Mouse (Mus musculus) myocyte (in vitro differentiated cells): Measurements from ENCODE around the gene Rab44. TPM values are rescaled to one million over a fixed set of nuclear protein-coding genes. Genes with fewer than 3 reads are reported as not detected.
A peak's percentile ranks its signal among the peaks of the same experiment; 100 is the strongest.

Experiments used
- H3K27me3 ChIP-seq: one replicate; pipeline ENCODE4 v1.6.1; 2011; ENCODE audit not compliant: control insufficient read depth, insufficient read depth, insufficient read length
- H3K36me3 ChIP-seq: one replicate; pipeline ENCODE4 v1.6.1; 2011; ENCODE audit not compliant: control insufficient read depth, insufficient read depth
- H3K4me2 ChIP-seq: one replicate; pipeline ENCODE4 v1.6.1; 2011; ENCODE audit warnings: low read depth, control low read depth
- H3K4me3 ChIP-seq: one replicate; pipeline ENCODE4 v1.5.1; 2011; ENCODE audit warnings: mild to moderate bottlenecking, control low read depth, moderate library complexity
- H3K79me2 ChIP-seq: one replicate; pipeline ENCODE4 v1.6.1; 2011; ENCODE audit not compliant: control insufficient read depth, insufficient read depth
- H3ac ChIP-seq: one replicate; pipeline ENCODE4 v1.6.1; 2011; ENCODE audit not compliant: control insufficient read depth, insufficient read length
- CEBPB ChIP-seq: IDR thresholded peaks from 2 replicates; pipeline ENCODE4 v1.6.1; 2011; ENCODE audit warnings: mild to moderate bottlenecking, moderate library complexity; ENCODE audit not compliant: poor library complexity, insufficient read depth, severe bottlenecking
- E2F4 ChIP-seq: IDR thresholded peaks from one replicate; pipeline ENCODE4 v1.6.1; 2011; ENCODE audit warnings: mild to moderate bottlenecking, control low read depth, moderate library complexity; ENCODE audit not compliant: insufficient read depth
- MAX ChIP-seq: IDR thresholded peaks from one replicate; pipeline ENCODE4 v1.6.1; 2011; ENCODE audit warnings: low read depth, mild to moderate bottlenecking, control low read depth
- MYOD1 ChIP-seq, 3 experiments: IDR thresholded peaks; one replicate each; pipeline ENCODE4 v1.6.1; 2011; ENCODE audit warnings: control low read depth in 2 of 3, low read depth in 2 of 3, mild to moderate bottlenecking in 2 of 3, moderate library complexity in 1 of 3; ENCODE audit not compliant: insufficient read length in 2 of 3, control insufficient read depth in 1 of 3
- MYOG ChIP-seq, 3 experiments: IDR thresholded peaks; one replicate each; pipeline ENCODE4 v1.6.1; 2011; ENCODE audit warnings: control low read depth in 2 of 3, low read depth in 2 of 3, mild to moderate bottlenecking in 2 of 3; ENCODE audit not compliant: insufficient read length in 2 of 3, control insufficient read depth in 1 of 3, insufficient read depth in 1 of 3
- POLR2A ChIP-seq: IDR thresholded peaks from one replicate; pipeline ENCODE4 v1.6.1; 2011; ENCODE audit warnings: low read depth, mild to moderate bottlenecking, control low read depth, moderate library complexity; ENCODE audit not compliant: insufficient read length
- POLR2AphosphoS2 ChIP-seq: IDR thresholded peaks from one replicate; pipeline ENCODE4 v1.6.1; 2011; ENCODE audit warnings: low read depth, control low read depth; ENCODE audit not compliant: insufficient read length
- REST ChIP-seq: IDR thresholded peaks from one replicate; pipeline ENCODE4 v1.6.1; 2011; ENCODE audit warnings: mild to moderate bottlenecking, control low read depth, moderate library complexity; ENCODE audit not compliant: insufficient read depth, insufficient read length
- SRF ChIP-seq: IDR thresholded peaks from one replicate; pipeline ENCODE4 v1.6.1; 2011; ENCODE audit warnings: low read depth; ENCODE audit not compliant: control insufficient read depth, insufficient read length
- TCF12 ChIP-seq: IDR thresholded peaks from one replicate; pipeline ENCODE4 v1.6.1; 2011; ENCODE audit warnings: mild to moderate bottlenecking, control low read depth; ENCODE audit not compliant: poor library complexity, insufficient read depth, severe bottlenecking
- TCF3 ChIP-seq: IDR thresholded peaks from one replicate; pipeline ENCODE4 v1.6.1; 2011; ENCODE audit warnings: low read depth, control low read depth; ENCODE audit not compliant: insufficient read length
- USF1 ChIP-seq: IDR thresholded peaks from one replicate; pipeline ENCODE4 v1.6.1; 2011; ENCODE audit warnings: low read depth, mild to moderate bottlenecking, control low read depth, moderate library complexity
- polyA plus RNA-seq: library from polyadenylated mRNA; unstranded; fragments of >200 nt; fragmentation: generic; extraction: Trizol; gene quantifications from one replicate; pipeline ENCODE4 v1.2.1, GENCODE M21; 2012; ENCODE audit warnings: missing spikeins

The Rab44 gene
- polyA plus RNA-seq, 1 experiment = 6.8 TPM

DNA sequence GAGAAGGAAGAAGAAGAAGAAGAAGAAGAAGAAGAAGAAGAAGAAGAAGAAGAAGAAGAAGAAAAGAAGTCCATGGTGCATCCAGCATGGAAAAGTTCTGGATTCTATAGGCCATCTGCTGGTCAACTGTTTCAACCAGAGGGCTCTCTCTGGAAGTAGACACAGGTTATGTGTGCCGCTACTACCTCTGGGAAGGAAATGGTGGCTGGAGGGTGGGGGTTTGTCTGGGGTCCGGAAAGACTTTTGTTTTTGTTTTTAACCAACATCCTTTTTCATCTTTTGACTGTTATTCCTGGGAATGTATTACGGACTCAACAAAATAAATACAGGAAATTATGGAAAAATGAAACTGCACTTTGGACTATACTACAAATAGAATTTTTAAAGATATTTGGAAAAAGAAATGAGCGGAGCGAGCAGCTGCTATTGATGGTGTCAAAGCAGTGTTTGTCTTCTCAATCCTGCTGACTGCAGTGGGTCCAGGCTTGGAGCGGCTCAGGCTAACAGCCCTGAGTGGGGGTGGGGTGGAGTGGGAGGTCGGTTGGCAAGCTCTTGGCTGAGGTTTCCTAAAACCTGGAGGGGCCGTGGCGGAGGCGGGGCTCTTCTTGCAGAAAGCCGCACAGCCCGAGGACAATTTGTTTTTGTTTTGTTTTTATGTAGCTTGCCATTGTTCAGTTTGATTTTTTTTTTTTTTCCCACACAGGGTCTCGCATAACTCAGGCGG is 36.0 kb upstream of the Rab44 start:
- H3ac ChIP-seq = no peak overlapping the region
- no peaks in the 10 kb centered on the region for H3K36me3 ChIP-seq
- no peaks in the 10 kb centered on the region for H3K79me2 ChIP-seq
- H3K4me3 ChIP-seq = peak overlapping the region; percentile 69
- TF ChIP-seq CEBPB = no peak
- no peak for TF ChIP-seq TCF3
- TF ChIP-seq SRF = no peak
- TF ChIP-seq POLR2A = peak; percentile 34
- TF ChIP-seq USF1 = no peak
- no peak for TF ChIP-seq REST
- TF ChIP-seq TCF12 = no peak
- TF ChIP-seq MYOG (IDR thresholded peaks at IDR 0.05; ENCODE audit: control insufficient read depth in 1 of 3, insufficient read depth in 1 of 3, insufficient read length in 2 of 3, low read depth in 2 of 3) = no peak
- peak in 2 of 3 experiments; percentile 3 to 51 for TF ChIP-seq MYOD1 (IDR thresholded peaks at IDR 0.05; ENCODE audit: control insufficient read depth in 1 of 3, insufficient read length in 2 of 3, low read depth in 2 of 3)
- peak; percentile 71 for TF ChIP-seq POLR2AphosphoS2
- no peak for TF ChIP-seq MAX
- TF ChIP-seq E2F4 = no peak
- no peaks in the 10 kb centered on the region for H3K27me3 ChIP-seq
- peak overlapping the region; percentile 96 for H3K4me2 ChIP-seq

DNA sequence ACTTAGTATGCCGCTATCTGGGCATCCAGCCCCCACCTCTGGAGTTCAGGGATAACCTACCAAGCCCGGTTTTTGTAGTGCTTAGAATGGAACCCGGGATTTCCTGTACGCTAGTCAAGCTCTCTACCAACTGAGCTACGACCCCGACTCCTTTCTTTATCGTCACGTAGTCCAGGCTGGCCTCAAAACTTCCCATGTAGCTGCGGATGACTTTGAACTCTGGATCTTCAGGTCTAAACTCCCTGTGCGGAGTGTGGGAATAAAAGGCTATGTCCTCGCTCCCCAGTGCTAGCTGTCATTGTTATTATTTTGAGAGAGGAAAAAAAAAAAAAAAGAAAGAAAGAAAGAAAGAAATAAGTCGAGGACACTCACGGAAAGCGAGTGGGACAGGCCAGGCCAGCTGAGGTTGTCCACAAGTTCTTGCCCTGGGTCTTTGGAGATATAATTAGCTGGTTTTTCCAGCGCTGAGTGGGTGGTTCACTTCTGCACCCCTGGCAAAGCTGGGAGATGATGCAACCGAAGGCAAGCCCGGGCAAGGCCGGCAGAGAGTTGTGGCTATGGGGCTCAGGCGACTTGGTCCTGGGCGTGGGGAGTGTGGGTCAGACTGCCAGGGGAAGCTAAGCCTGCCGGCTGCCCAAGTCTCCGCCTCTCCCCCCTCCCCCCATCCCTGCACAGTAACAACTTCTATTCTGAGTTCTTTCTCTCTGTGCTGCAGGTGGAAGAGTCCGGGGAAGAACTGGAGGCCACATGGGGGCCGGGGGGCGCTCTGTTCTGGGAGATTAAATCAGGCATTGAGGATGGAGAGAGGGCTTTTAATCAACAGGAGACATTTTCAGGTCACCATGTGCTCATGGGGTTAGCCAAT is 35.2 kb upstream of the Rab44 start:
- Histone ChIP-seq H3ac (no peak overlapping the region), H3K79me2 (no peaks in the 10 kb centered on the region), H3K4me2 (peak overlapping the region; percentile 96), H3K27me3 (no peaks in the 10 kb centered on the region), H3K4me3 (peak overlapping the region; percentile 69), H3K36me3 (no peaks in the 10 kb centered on the region)
- TF ChIP-seq SRF (no peak), MYOD1 (IDR thresholded peaks at IDR 0.05; ENCODE audit: control insufficient read depth in 1 of 3, insufficient read length in 2 of 3, low read depth in 2 of 3) (peak; percentile 18 to 56 (median 23)), MAX (no peak), POLR2A (peak; percentile 61), REST (no peak), TCF3 (no peak), E2F4 (no peak), USF1 (no peak), CEBPB (peak; percentile 100), MYOG (IDR thresholded peaks at IDR 0.05; ENCODE audit: control insufficient read depth in 1 of 3, insufficient read depth in 1 of 3, insufficient read length in 2 of 3, low read depth in 2 of 3) (peak in 2 of 3 experiments; percentile 2 to 74), TCF12 (peak; percentile 48), POLR2AphosphoS2 (peak; percentile 70)

DNA sequence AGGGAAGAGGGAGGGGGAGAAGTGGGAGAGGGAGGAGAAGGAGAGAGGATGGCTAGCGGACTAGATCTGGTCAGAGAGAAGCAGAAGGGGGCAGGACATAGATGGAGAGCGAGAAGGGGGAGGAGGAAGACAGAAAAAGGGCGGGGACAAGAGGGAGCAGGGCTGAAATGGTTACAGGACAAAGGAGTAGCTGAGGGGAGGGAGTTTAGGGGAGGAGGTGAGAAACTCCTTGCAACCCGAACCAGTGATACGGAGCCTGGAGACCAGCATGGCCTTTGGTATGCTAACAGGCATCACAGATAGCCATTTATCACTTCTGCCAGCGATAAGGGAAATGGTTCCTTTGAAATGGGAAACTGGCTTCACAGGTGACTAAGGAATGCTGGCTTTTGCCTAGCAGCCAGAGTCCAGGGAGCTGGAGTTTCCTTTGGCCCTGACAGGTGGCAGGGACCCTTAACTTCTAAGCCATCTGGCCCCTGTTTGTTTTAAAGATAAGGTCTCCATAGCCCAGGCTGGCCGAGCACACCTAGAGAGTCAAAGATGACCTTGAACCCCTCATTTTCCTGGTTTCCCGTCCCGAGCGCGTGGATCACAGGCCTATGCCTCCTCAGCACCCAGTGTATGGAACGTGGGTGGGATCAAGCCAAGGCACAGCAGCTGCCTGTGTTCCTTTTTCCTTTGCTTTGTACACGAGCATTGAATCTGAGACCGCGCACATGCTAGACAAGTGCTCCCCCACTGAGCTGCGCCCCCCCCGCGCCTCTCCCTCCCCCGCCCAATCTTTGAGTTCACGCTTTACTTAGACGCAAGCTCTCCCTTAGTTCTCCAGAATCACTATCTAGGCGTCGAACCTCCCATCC is 33.0 kb upstream of the Rab44 start:
- Histone ChIP-seq H3K27me3 (no peaks in the 10 kb centered on the region), H3K4me2 (no peak overlapping the region), H3K4me3 (no peak overlapping the region), H3ac (no peak overlapping the region), H3K36me3 (no peaks in the 10 kb centered on the region), H3K79me2 (no peaks in the 10 kb centered on the region)
- TF ChIP-seq E2F4 = no peak

DNA sequence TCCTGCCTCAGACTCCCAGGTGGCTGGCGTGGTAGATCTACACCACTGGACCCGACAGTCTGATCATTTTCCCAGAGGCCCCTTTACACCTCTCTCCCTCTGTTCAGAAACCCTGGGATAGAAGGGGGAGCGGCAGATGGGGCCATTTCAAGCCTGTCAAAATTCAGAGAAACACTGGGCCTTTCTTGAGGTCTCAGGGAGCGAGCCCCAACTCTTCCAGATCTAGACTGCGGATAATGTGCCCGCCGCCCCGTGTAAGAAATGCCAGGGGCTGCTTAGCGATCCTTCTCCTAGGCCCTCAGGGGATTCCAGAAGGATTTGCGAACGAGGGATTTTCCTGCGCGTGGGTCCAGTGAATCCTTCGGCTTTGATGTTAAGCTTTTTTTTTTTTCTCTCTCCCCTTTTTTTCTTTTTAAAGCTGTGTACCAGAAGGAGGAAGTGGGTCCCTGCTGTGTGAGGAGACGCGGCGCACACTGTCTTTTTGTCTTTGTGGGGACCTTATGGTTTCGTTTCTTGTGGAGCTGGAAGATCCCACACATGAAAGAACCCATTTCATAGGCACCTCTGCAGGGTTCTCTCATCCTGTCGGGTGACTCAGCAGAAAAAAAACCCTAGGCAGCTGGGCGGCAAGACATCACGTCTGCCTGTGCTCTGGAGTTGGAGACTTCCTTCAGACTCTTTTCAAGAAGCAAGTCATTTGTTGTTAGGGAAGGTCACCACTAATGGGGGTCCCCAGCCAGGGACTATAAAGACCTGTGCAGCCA is 32.1 kb upstream of the Rab44 start:
- Histone ChIP-seq H3ac (no peak overlapping the region), H3K4me2 (no peak overlapping the region), H3K4me3 (no peak overlapping the region), H3K79me2 (no peaks in the 10 kb centered on the region), H3K27me3 (no peaks in the 10 kb centered on the region), H3K36me3 (no peaks in the 10 kb centered on the region)
- TF ChIP-seq MAX = no peak
- TF ChIP-seq SRF = no peak
- no peak for TF ChIP-seq E2F4
- no peak for TF ChIP-seq POLR2A
- TF ChIP-seq MYOD1 (IDR thresholded peaks at IDR 0.05; ENCODE audit: control insufficient read depth in 1 of 3, insufficient read length in 2 of 3, low read depth in 2 of 3) = no peak
- TF ChIP-seq REST = no peak
- no peak for TF ChIP-seq MYOG (IDR thresholded peaks at IDR 0.05; ENCODE audit: control insufficient read depth in 1 of 3, insufficient read depth in 1 of 3, insufficient read length in 2 of 3, low read depth in 2 of 3)
- no peak for TF ChIP-seq TCF3
- no peak for TF ChIP-seq POLR2AphosphoS2
- no peak for TF ChIP-seq CEBPB
- no peak for TF ChIP-seq USF1
- TF ChIP-seq TCF12 = no peak
